Mouse (Mus musculus): ENCODE results near the gene Msi1.

The Msi1 gene

DNA sequence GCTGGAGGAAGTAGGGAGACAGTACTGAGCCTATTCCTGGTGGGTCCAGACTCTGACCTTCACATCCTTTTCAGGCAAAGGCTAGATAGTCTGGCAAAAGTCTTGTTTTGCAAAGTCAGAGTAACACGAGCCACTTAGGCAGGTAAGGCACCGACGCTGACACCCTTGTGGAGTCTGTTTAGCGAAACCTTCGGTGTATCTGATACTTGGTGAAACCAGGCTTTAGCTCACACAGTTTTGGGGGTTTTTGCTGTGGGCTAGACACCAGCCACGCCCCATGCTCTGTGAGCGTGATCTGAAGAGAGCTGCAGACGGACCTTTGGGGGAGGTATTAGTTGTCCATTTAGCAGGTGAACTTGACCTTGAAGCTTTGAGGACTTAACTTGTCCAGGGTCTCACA is 3.8 kb downstream of the Msi1 start:
- DNase-seq (ENCODE audit: low read depth in 2 of 2, low spot score in 2 of 2): no peak

DNA sequence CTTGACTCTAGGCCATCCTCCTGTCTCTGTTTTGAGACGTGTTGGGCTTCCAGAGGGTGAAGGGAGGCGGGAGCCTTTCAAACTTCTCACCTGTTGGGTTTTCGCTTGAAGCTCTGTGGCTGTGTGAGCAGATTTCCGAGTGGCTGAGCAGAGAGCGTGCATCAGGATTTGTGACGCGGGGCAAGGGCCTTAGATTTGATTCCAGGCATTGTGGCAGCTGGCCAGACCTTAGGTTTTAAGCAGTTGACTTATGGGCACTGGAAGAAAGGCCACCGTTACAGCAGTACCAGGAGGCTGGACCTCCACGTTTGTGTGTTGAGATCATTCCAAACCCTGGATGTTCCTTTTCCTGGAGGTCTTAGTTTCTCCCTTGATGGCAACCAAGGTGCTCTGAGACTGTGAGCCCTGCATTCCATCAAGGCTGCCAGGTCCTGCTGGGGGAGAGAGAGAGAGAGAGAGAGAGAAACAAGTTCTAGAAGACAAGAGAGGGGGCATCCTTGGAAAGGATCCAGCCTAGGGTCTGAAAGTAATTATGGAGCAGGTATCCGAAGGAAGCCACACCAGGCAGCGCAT is 5.0 kb downstream of the Msi1 start:
- no peak for DNase-seq (ENCODE audit: low read depth in 2 of 2, low spot score in 2 of 2)

DNA sequence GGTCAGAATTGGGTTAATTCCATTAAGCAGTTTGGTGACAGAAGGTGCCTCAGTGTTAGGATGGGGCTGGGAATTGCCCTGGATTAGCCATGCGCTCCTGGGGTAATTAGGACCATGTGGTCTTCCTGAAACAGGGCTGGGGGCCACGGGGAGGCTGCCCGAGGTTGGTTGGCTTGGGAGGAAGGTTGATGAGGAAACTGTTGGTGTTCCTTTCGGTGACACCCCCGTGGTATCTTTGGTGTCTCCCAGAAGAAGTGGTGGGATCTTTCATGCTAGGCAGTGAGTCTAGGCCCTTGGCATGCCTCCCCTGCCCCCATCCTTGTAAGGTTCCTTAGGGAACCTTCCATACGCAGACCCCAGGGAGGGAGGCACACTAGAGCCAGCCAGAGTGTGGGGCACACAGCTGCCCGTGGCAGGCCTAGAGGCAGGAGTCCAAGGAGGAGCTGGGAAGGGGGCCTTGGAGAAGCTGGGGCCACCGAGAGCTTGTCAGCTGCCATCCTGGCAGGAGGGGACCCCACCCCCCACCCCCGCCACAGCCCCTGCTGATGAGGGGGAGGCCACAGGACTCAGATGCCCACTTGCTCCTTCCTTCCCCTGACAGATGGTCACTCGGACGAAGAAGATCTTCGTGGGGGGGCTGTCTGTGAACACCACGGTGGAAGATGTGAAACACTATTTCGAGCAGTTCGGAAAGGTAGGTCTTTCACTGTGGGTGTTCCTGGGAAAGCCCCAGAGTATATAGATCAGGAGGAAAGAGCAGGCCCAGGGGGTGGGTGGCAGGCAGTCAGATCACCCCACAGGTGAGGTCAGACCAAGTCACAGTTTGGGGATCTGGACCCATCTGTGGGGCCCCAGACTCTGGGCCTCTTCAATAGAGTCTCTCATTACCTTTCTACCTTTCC is 5.7 kb downstream of the Msi1 start:
- no peak for DNase-seq (ENCODE audit: low read depth in 2 of 2, low spot score in 2 of 2)

DNA sequence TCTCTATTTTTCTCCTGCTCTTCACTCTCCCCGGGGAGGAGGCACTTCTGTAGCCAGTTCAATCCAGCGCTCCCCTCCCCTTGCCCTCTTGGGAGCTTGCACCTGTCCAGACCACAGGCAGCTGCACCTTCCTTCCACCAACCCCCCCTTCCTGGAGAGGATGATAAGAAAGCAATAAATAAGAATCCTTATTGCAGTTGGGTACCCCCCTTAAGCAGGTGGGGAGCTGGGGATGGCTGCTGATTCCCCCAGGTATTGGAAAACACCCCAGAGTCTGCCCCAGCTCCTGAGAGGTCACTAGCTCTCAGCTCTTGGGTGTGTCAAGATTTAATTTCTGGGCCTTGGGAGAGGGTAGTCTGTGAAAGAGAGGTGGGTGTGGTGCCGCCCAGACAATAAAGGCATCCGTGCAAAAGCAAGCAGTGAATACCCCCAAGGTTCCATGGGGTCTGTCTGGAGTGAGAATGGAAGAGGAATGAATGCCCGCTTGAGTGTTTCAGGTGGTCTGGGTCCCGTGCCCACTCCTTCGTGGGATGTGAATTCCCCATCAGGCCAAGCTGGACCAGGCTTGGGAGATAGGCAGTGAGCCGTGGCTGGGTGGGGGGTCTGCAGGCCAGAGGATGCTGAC is 6.5 kb downstream of the Msi1 start:
- no peak for DNase-seq (ENCODE audit: low read depth in 2 of 2, low spot score in 2 of 2)

DNA sequence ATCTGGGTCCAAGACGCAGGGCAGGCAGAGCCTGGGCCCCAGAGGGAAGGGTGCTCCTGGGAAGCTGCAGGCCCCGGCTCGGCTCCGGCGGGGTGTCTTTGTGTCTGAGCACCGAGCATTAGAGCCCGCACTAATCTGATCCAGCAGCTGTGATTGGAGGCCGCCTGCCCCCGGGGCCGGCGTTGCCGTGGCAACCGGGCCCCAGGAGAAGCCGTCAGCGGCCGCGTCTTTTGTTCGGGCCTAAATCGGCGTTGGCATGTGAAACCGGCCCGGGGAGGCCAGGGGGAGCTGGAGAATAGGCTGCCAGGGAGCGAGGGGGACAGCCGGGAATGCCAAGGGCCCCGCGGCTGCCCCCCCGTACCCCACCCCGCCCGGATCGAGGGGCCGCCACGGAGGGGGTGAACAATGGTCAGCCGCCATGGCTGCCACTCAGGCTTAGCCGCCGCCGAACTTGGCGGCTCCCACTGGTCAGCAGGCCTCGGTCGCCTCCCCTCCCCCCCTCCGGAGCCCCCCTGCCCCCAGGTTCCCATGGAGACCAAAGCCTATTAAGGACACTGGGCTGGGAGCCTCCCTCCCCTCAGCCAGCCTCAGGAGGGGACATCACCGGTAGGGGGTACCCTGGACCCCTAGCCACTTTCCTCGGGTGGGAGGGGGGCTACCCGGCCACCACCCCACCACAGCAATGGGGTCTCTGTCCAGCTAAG is 7.2 kb downstream of the Msi1 start:
- no peak for DNase-seq (ENCODE audit: low read depth in 2 of 2, low spot score in 2 of 2)

DNA sequence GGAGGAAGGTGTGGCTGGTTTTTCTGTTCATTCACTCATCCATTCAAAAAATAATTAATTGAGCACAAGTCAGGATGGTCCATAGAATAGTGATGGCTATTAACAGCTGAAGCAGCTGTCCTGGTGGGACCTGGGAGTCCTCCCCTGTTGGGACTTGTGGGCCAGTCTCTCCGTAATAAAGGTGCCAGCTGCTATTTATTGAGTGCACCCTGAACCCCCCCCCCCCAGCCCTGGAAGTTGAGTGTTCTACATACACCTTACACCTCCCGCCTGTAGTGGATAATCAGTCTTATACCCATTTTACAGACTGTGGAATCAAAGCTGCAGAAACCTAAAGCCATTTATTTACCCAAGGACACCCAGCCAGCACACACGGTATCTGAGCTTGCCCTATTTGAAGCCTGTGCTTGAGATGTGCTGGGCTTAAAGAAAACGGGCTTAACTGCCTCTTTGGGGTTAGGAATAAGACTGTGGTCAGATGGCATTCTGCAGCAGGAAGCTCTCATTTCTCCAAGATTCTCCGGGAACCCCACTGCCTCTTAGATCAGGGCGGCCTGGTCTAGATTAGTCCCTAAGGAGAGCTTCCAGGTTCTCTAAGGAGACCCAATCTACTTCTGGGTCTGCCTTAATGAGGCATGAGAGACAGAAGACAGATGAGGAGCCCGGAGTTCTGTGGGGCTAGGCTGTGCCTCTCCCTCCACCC is 8.0 kb downstream of the Msi1 start:
- no peak for DNase-seq (ENCODE audit: low read depth in 2 of 2, low spot score in 2 of 2)

DNA sequence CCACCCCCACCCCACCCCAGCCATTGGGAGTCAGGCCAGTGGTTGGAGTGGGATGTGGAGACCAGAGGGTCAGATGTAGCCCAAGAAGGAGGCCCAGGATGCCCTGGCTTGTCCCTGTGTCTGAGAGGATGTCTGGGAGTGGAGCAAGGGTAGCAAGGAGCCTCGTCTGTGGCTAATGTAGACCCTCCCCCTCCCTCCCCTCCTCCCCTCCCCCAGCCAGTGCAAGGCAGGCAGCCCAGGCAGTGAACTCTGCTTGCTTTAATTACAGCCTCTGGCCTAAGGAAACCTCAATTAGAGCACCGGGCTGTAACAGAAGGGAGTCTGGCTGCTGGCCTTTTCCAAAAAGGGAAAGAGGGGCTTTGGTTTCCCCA is 8.5 kb downstream of the Msi1 start:
- no peak for DNase-seq (ENCODE audit: low read depth in 2 of 2, low spot score in 2 of 2)

DNA sequence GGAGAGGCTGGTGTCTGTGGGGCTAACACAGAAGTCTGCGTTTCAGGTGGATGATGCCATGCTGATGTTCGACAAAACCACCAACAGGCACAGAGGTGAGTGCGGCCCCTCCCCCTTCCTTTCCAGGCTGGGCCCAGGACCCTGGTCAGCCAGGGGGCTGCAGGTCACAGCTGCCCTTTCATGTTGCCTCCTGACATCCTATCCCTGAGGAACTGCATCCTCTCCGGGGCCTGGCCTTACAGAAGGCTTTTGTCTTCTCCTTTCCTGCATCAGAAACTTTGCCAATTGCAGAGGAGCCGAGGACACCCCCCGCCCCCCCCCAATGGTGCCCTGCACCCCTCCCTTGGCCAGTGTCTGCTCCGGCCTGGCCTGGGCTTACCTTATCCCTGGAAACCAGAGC is 9.3 kb downstream of the Msi1 start:
- no peak for DNase-seq (ENCODE audit: low read depth in 2 of 2, low spot score in 2 of 2)

DNA sequence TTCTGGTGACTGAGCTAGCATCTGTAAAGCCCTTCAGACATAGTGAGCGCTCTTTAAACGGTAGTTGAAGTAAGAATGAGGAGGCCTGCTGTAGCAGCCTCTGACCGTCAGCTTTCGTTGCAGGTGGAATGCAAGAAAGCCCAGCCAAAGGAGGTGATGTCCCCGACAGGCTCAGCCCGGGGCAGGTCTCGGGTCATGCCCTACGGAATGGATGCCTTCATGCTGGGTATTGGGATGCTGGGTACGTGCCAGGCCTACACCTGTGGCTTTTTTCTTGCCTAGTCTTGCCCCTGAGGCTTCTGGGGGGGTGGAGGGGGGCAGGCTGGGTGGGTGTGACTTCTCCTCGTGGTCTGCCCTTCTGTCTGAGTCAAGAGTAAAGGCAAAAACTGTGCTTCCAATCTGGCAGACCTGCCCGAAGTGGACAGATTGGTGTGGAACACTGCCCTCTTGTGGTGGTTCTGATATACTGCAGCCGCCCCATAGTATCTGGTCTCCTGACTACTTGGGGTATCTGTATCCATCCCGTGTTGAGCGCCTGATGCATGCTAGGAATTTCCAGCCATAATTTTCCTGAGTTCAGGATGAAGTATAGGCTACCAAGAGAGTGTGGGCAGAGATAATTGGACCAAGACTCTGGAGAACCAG is 11.9 kb downstream of the Msi1 start:
- peak; percentile 47 to 58 for DNase-seq (ENCODE audit: low read depth in 2 of 2, low spot score in 2 of 2)

DNA sequence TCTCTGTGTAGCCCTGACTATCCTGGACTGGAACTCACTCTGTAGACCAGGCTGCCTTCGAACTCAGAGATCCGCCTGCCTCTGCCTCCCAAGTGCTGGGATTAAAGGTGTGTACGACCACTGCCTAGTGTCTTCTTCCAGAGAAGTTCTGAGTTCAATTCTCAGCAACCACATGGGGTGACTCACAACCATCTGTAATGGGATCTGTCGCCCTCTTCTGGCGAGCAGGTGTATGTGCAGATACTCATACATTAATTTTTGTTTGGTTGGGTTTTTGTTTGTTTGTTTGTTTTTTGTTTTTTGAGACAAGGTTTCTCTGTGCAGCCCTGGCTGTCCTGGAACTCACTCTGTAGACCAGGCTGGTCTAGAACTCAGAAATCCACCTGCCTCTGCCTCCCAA is 13.3 kb downstream of the Msi1 start:
- peak in 1 of 2 experiments; percentile 4 for DNase-seq (ENCODE audit: low read depth in 2 of 2, low spot score in 2 of 2)

DNA sequence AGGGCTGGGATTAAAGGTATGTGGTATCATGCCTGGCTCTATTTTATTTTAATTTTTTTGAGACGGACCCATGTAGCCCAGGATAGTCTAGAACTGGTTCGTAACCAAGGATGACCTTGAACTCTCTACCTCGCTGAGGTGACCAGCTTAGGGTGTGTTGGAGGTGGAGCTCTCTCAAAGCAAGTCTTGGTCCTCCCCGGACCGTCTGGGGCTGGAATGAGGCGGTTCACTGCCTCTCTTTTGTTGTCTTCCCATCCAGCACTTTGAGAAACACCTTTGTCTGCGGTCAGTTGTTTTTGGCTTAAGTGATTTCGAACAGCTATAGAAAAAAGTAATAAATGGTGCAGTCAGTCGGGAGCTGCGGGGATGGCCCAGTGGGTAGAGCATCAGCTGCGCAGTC is 14.7 kb downstream of the Msi1 start:
- no peak for DNase-seq (ENCODE audit: low read depth in 2 of 2, low spot score in 2 of 2)

DNA sequence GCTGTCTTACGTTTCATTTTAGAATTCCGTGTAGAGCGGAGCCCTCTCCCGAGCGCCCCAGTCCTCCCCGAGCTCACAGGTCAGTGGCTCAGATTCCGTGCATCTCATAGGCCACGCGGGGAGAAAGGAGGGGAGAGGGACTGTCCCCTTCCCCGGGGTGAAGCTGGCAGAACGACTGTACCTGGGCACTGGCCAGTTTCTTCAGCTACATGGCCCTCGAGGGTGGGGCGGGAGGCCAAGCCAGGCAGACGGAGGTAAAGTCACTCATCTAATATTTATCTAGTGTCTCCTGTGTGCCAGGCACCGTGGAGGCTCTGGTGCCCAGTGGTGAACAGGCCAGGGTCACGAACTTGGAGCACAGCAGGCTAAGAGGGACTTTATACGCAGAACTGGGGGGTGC is 17.7 kb downstream of the Msi1 start:
- DNase-seq (ENCODE audit: low read depth in 2 of 2, low spot score in 2 of 2): no peak

DNA sequence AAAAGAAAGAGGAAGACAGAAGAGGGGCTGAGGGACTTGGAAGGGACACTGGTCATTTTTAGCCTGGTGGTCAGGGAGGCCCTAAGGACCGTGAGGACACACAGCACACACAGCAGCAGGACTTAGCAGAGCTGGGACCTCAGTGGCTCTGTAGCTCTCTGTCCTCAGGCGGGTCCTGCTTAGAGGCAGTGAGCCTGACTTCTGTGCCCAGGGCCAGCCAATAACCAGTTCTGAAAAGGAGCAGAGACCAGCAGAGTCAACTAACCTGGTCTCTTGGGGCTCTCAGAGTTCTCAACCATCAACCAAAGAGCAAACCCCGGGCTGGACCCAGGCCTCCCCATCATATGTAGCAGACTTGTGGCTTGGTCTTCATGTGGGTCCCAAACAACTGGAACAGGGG is 19.8 kb downstream of the Msi1 start:
- DNase-seq (ENCODE audit: low read depth in 2 of 2, low spot score in 2 of 2): no peak

DNA sequence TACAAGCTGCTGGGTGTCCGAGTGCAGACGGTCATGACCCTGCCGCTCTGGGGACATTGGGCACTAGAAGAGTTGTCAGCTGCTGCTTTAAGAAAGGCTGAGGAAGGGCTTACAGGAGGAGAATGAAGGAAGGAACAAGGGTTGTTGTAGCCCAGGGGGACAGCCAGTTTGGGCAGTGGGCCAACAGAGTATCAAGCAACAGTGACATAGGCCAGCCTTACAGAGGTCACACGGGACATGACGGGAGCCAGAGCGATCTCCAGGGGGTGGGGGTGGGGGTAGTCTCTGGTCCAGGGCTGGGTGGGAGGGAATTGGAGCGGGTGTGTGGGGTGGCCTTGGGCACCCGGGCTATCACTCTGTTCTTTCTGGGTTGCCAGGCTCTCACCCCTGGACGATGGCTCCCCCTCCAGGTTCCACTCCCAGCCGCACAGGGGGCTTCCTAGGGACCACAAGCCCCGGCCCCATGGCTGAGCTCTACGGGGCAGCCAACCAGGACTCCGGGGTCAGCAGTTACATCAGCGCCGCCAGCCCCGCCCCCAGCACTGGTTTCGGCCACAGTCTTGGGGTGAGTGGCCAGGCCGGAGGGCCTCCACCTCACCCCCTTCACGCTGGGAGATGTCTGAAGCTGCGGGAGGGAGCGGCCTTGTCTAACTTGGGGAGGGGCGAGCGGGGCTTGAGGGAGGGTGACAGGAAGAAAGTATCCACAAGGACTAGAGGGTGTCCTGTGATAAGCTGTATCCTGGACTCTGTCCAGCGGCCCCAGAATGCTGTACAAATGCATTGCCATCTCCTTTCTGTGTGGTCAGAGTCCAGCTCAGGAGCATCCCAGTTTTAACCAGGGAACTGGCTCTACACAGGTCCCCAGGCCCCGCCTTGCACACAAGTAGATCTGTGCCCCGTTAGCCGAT is 21.3 kb downstream of the Msi1 start:
- DNase-seq (ENCODE audit: low read depth in 2 of 2, low spot score in 2 of 2): no peak

DNA sequence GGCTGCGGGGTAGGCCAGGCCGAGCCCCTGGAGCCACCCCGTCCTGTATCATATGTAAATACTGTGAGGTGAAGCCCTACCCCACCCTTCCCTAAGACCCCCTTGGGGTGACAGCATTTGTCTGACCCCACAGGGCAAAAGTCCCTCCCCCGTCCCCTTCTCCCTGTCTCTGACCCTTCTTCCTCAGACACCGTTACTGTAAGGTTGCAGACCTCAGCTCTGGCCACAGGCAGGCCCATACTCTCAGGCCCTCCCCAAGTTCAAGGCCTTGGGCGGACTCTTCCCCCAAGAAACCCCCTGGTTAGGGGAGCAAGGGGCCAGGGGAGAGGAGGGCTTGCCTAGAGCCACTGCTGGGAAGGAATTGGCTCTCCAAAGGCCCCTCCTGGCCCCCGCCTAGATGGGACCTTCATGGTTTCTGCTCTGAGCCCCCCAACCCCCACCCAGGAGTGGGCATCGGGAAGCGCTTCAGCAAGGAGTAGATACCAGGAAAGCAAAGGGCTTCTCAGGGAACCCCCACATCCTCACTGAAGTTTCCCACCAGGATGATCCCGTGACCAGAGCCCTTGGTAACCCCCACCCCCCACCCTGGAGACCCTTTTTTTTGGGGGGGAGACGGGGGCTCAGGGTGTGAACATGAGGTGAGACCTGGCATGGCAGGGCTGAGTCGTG is 25.2 kb downstream of the Msi1 start:
- no peak for DNase-seq (ENCODE audit: low read depth in 2 of 2, low spot score in 2 of 2)

DNA sequence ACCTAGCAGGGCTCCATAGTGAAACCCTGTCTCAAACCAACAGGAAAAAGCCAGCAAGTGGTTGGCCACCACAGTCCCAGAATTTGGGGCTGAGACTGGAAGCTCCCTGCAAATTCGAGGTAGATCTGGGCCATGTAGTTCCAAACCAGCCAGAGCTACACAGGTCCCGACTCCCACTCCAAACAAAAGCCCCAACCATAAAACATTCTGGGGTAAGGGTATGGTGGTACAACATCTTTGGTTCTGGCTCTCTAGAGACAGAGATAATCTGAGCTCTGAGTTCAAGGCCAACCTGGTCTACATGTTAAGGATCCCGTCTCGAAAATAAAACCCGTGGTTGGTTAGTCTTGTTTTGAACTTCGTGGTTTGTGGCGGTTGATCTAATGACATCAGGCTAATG is 26.4 kb downstream of the Msi1 start:
- no peak for DNase-seq (ENCODE audit: low read depth in 2 of 2, low spot score in 2 of 2)

DNA sequence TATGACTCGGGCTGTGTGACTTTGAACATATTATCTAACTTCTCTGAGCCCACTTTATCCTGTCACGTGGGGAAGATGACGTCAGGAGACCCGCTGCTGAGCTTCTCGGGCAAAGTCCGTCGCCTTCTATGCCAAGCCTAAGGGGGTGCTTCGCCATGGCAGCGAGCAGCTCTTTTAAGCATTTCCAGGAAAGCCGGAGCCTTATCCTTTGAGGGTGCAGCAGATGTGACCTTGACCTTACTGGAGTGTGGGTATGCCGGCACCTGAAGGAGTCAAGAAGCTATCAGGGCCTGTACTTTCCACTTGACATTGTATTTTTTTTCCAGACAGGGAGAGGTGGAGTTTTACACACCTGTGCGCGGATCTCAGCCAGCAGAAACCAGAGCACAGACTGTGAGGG is 29.5 kb downstream of the Msi1 start:
- no peak for DNase-seq (ENCODE audit: low read depth in 2 of 2, low spot score in 2 of 2)

DNA sequence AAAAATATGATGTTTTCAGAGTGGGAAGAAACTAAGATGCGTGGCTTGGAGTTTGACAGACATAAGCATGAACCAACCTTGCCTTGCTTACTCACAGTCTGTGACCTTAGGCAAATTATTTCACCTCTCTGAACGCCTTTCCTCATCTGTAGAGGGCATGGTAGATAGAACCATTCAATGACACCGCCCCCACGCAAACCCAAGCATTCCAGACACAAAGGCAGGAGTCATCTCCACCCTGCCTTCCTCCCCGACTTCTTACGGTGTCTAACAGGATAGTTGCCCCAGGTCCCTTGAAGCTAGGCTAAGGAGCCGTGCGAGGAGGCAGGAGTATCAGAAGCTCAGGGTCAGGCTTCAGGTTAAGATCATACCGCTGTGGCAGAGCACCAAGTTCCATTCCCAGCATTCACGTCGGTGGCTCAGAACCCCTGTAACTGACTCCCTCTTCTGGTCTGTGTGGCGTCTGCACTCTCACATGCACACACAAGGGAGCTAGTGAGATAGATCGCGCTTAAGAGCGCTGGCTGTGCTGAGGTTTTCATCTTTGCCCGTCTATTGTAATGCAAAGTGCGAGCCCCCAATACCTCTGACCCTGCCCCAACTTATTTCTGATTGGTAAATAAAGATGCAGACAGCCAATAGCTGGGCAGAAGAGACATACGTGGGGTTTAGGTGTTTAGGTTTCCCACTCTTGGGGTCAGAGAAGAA is 35.2 kb downstream of the Msi1 start:
- DNase-seq (ENCODE audit: low read depth in 2 of 2, low spot score in 2 of 2): no peak
